Mouse (Mus musculus) thymus, postnatal 10 days (tissue): ENCODE data around the gene Chmp2b.

ENCODE experiments used
- DNase-seq, 2 experiments: peaks; one replicate each; pipeline ENCODE4 v3.0.0; 2021; ENCODE audit warnings: low spot score in 2 of 2

Chmp2b gene

DNA sequence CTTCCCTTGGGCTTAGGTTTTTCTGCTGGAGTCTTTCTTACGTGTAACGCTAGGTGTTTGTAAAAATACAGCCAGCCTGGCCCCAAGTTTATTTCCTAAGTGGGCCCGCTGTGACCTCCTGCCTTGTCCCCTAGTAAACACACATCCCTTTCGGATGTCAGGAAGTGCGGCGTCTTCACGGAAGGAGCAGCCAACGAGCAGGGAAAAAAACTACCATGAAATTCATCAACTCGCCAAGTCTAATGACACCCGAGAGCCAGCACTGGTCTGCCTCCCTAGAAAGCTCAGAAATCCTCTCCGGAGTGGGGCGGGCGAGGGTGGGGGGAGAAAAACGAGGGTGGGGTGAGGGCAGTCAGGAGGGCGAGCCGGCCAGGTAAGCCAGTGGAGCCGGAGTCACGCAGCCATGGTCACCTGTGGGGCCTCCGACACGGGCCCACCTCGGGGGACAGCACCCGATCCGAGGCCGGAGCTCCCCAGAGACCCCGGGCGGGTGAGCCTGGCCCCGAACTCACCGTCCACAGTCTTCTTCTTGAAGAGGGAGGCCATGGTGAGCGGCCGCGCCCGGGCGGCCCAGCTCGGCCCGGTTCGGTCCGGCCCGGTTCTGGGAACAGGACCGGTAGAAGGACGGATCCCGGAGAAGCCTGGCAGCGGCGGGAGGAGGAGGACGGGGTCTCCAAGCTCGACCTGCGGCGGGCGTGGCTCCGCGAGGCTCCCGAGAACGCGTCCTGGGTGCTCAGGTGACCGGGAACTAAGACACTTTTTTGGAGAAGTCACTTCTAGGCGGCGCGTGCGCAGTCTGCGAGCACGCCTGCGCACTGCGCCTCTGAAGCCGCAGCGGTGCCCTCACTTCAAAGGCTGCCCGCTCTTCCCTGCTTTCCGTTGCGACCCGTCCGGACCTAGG lies at the start of gene Chmp2b:
Chmp2b (minus strand) TSS at position 764 of the 901 bp plus-strand sequence.
- peak; percentile 70 to 80 for DNase-seq

DNA sequence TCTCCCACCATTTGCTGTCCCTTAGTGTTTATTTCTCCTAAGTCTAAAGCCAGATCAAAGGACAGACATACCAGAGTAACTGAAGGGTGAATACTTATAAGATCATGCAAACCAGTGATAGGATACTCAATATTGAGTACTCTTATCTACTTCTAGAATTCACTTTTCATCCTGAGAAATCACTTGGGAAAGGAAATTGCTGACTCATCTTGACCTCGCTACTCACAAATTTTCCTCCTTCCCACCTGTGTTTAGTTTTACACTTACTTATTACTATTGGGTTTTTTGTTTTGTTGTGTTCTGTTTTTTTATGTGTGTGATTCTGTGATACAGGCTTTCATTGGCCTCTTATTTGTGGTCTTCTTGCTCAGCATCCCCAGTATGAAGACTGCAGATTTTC lies 49.2 kb upstream of the Chmp2b start:
- no peak for DNase-seq

GRCm38 (mm10) chr16:65600798-65601197 lies 38.3 kb upstream of the Chmp2b start:
- no peak for DNase-seq

- no peak for DNase-seq
Observed at GRCm38 (mm10) chr16:65586111-65586865, 23.8 kb upstream of the Chmp2b start.

- no peak for DNase-seq
Observed at GRCm38 (mm10) chr16:65585699-65586098, 23.2 kb upstream of the Chmp2b start.

DNA sequence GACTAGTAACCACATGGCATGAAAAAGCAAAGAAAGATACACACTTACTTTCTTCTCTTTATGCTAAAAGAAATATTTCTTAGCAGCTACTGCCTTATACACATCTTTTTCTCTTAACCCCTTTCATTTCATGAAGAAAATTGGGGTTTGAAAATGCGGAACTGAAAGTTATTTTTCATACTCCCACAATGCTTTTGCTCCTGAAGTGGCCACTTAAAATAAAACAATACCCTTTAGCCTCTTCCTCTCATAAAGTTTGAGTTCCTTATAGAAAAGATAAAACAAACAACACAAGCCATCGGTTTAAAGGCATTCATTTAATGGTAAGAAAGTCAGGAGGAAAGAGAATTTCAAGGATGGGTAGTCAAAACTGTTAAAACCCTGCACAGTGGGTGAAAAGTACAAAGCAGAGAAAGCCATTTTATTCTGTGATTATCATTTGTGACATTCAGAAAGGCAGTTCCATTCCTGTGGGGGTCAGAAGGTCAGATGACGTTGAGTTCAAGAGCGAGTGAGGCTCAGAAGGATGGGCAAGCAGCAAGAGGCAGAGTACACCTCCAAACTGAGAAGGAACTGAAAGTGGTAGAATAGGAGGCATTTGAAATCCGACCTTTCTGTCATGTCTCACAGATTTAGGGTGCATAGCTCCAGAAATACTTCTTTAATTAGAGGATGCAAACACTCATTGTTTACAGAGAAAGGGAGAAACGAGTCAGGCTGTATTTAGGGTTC lies 14.9 kb upstream of the Chmp2b start:
- DNase-seq: no peak

DNA sequence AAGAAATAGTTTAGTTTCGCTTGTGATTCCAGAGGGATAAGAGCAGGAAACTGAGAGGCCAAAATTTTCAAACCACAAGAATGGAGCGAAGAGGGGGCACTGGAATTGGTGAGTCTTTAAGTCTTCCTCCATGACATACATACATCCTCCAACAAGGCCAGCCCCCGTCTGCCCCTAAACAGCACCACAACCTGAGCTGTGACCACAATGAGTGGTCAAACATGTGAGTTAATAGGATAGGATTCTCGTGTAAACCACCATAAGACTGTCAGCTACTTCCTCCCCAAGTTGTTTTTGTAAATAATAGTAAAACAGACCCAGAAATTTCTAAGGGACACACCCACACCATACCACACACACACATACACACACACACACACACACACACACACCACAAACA lies 6.3 kb upstream of the Chmp2b start:
- no peak for DNase-seq

DNA sequence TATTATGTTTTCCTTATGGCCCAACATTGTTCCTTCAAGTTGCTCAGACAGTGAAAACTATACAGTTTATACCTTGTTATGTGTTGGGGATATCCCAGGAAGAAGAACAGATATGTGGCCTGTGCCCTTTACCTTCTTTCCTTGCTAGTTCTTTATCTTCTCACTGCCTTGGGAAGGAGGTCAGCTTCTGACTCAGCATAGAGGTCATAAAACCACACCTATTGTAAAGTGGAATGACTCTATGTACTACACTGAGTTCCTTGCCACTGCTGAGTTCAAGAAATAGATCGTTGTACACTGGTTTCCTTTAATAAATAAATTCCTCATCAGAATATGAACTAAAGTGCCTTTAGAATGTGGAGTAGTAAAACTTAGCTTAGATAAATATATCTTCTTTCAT lies 2.4 kb upstream of the Chmp2b start:
- no peak for DNase-seq

DNA sequence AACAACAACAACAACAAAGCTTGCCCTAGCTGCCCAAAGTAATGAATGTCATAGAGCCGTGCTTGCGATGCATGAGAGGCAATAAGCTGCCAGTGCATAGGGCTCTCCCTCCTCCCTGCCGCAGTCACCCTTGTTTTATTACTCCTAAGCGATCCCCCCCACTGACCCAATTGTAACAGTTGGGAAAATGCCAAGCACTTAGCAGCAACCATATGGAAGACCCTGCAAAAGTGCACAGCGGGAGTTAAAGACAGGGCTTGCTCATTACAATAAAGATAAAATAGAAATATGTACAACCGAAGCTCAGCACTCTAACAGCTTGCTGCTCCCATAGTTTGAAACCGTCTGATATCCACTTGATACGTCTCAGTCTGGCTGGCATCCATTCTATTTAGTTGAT lies 1.8 kb upstream of the Chmp2b start:
- DNase-seq: no peak

- no peak for DNase-seq
Observed at GRCm38 (mm10) chr16:65562864-65563206, 309 bp upstream of the Chmp2b start.

DNA sequence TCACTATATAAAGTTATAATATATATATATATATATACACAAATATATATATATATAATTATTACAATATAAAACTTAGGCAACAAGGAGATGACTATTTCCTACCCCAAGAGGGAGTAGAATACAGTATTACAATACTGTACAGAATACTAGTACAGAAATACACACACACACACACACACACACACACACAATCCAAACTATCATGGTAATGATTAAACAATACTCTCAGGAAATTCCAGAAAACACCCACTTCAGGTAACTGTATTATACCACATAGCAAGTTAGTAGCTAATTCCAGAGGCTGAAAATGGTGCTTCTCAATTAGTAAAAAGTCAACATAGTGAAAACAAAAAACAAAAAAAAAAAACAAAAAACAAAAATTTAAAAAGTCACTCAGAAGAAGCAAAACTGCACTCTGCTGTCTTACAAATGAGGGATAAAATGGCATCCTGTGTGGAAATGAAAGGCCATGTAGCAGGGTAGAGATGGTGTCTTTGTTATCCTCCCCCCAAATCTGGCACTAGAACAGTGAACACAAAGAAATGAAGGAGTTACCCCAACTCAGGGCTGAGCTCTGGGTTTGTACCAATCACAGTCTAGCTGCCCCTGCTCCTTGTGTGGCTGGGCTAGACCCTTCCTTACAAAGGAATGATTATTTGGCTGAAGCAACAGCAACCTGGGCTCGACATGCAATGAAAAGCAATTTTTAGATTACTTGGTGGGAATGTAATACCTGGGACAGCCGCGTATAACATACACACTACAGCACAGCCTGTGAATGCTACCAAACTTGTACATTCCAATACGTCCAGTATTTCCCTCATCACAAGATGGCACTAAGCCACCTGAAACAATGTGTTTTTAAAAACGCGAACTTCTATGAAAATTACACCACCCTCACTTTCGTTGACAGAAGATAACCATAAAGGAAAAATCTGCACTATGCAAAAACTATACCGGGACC lies 1.2 kb downstream of the Chmp2b start:
- DNase-seq: no peak

DNA sequence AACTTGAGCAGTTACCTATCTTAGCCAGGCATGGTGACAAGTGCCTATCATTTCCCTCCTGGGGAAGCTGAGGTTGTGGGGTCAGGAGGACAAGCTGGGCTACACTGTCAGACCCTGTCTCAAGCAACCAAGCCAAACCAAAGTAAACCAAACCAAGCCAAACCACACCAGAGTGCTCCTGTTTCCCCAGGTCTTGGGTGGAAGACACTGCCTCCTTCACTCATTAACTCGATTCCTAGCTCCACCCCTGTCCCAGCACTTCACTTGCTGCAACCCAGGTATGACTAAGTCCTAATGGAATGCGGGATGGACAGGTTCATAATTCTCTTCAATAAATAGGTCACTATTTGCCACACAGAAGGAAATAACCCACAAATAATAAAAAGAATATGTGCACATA lies 2.9 kb downstream of the Chmp2b start:
- DNase-seq: no peak

- DNase-seq: no peak
Observed at GRCm38 (mm10) chr16:65557369-65557768, 5.2 kb downstream of the Chmp2b start.

DNA sequence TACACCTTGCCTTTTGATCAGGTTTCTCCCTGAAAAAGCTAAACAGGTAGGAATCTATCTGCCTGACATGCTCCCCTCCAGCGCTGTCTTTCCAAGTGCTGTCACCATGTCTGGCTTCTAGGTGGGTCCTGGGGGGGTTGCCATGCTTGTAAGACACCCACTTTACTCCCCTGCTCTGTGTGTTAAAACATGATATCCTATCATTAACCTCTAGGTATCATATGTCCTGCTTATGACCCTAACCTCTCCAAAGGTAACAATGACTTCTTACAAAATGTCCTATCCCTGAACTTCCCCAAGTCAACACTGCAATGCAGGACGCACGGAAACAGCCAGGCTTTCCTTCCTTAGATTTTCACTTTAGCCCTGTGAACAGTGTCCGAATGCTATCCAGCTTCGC lies 8.3 kb downstream of the Chmp2b start:
- no peak for DNase-seq

GRCm38 (mm10) chr16:65550814-65551213 lies 11.7 kb downstream of the Chmp2b start:
- no peak for DNase-seq

DNA sequence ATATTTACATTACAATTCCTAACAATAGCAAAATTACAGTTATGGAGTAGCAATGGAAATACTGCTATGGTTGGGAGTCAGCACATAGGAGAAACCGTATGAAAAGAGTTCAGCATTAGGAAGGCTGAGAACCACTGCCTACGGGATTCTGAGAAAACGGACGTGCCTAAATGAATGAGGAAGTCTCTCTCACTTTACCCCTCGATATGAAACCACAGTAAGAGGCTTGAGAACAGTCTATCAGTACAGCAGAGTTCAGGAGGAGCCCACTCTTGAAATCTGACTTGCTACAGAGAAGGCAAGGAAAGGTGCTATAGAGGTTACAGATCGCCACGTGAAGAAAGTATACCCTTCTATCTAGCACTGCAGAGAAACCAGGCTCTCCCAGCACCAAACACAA lies 13.6 kb downstream of the Chmp2b start:
- DNase-seq: no peak

DNA sequence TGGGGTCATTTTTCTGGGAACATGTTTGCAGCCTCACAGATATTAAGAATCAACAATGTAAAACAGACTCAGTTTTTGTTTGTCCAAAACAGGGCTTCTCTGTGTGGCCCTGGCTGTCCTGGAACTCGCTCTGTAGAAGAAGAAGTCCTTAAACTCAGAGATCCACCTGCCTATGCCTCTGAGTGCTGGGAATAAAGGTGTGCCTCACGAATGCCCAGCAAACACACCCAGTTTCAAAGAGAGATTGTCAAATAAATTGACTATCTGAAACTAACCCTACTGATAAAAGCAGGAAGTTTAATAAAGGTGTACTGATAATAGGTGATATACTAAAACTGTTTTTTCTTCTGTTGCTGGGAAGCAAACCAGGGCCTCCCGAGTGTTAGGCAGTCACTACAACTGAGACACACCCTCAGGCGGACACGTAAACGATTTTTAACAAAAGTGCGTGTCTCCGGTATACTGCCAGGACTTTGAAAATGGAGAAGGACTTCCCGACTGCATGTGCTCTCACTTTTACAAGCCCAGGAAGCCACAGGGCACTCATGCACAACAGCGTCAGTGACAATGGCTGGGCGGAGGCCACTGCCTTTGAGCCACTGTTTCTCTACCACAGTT lies 18.7 kb downstream of the Chmp2b start:
- no peak for DNase-seq

GRCm38 (mm10) chr16:65533315-65533999 lies 29.1 kb downstream of the Chmp2b start:
- peak in 1 of 2 experiments; percentile 26 for DNase-seq

DNA sequence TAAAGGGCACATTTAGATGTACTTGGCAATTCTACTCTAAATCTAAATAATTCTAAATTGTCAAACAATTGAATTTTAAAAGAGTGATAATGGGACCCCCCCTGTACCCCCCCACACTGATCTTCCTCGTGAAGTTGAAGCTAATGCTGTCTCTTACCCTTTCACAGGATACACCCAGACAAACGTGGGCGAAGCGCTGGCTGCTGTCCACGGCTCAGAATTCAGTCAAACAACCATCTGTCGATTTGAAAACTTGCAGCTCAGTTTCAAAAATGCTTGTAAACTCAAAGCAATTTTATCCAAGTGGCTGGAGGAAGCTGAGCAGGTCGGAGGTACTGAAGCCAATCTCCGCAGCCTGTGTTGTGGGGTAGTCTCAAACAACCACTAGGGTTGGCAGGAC lies 30.9 kb downstream of the Chmp2b start:
- DNase-seq: no peak

- DNase-seq: no peak
Observed at GRCm38 (mm10) chr16:65529589-65529988, 32.9 kb downstream of the Chmp2b start.
